13 mouse cellular contexts compared by ENCODE assay signal in the genomic region with DNA sequence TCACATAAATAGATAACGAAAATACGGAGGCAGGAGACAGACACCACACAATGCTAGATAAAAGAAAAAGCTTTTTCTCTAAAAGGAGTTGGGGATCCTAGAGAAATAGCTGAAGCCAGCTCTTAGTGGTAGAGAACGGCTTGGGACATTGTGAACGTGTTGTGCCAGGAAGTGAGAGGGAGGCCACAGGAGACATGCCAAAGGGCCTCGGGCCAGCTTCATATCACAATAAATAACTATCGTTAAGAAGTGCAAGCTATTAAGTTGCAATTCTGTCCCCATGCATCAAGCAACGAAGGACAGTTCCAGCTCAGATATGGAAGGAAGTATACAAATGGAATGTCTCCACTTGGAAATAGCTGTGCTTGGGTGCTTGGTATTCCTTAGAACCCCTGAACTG. TPM values are rescaled to one million over a fixed set of nuclear protein-coding genes. Genes with fewer than 3 reads are reported as not detected.
DNase-seq lines count a peak whose midpoint lies in the region; ATAC-seq and TF ChIP-seq lines count a peak whose summit lies in the region.
"Had no signal": no experiment of that assay in that cellular context is flagged by ENCODE, and none has a peak within 500 bp of the region (broad histone marks: within the 10 kb centered on the region; RNA-seq: fewer than 3 reads in every experiment).

No protein-coding gene starts in this region.

- ATAC-seq in lung, postnatal 0 days, result peak; percentile 78

- no peak for TF ChIP-seq CTCF in gastrocnemius, adult 2 months (IDR thresholded peaks at IDR 0.05)
- no peak for TF ChIP-seq CTCF in lung, postnatal 0 days (IDR thresholded peaks at IDR 0.05)
- no peak for TF ChIP-seq CTCF in cerebellum, adult 2 months (IDR thresholded peaks at IDR 0.05; ENCODE audit: borderline replicate concordance, insufficient read depth, low read depth, low read length)

- peaks cover 11% of the 10 kb centered on the region; the same call in 1 of the 2 replicates for H3K36me3 ChIP-seq in lung, postnatal 0 days (ENCODE audit: insufficient read depth, low read length)

- no peak overlapping the region for H3K4me2 ChIP-seq in lung, postnatal 0 days (replicated peaks; ENCODE audit: low read depth, low read length)
- H3K4me2 ChIP-seq: embryonic facial prominence, embryonic 13.5 days; liver, embryonic 13.5 days had no signal

- H3K27me3 ChIP-seq in lung, postnatal 0 days (replicated peaks; ENCODE audit: insufficient read depth, low read length), result no peaks in the 10 kb centered on the region
- H3K27me3 ChIP-seq in cerebellum, adult 2 months (ENCODE audit: control insufficient read depth, insufficient read depth, low read length), result no peaks in the 10 kb centered on the region
- H3K27me3 ChIP-seq: embryonic facial prominence, embryonic 13.5 days; liver, embryonic 13.5 days had no signal

- no peak overlapping the region for H3K9ac ChIP-seq in lung, postnatal 0 days (replicated peaks; ENCODE audit: low read depth)
- H3K9ac ChIP-seq: embryonic facial prominence, embryonic 13.5 days; liver, embryonic 13.5 days had no signal

- intact Hi-C loops in gastrocnemius, adult 2 months (cut with DNase I), result no loop called here
- intact Hi-C loops in gastrocnemius, postnatal 14 days (cut with DNase I; ENCODE audit: low total_unique reads), result no loop called here

- no peak overlapping the region for H3K27ac ChIP-seq in gastrocnemius, adult 2 months
- H3K27ac ChIP-seq in lung, postnatal 0 days (ENCODE audit: low read length), result peak overlapping the region; percentile 32; the same call in 1 of the 2 replicates
- H3K27ac ChIP-seq in cerebellum, adult 2 months (ENCODE audit: insufficient read depth, low read length), result no peak overlapping the region
- H3K27ac ChIP-seq: embryonic facial prominence, embryonic 13.5 days; hindbrain, embryonic 10.5 days; limb, embryonic 10.5 days; liver, embryonic 13.5 days had no signal

- TF ChIP-seq EP300 in lung, postnatal 0 days (IDR thresholded peaks at IDR 0.05), result 0 out of 2 replicates have a peak, but pooled peaks have one; percentile 15

- no peak overlapping the region for H3K4me3 ChIP-seq in gastrocnemius, adult 2 months
- H3K4me3 ChIP-seq in lung, postnatal 0 days (ENCODE audit: low read depth, low read length), result no peak overlapping the region
- no peak overlapping the region for H3K4me3 ChIP-seq in cerebellum, adult 2 months (replicated peaks; ENCODE audit: insufficient read depth, low read depth, low read length)
- H3K4me3 ChIP-seq: embryonic facial prominence, embryonic 13.5 days; hindbrain, embryonic 10.5 days; limb, embryonic 10.5 days; liver, embryonic 13.5 days had no signal

- no peaks in the 10 kb centered on the region for H3K4me1 ChIP-seq in lung, postnatal 0 days (ENCODE audit: insufficient read depth, low read depth, low read length)
- no peaks in the 10 kb centered on the region for H3K4me1 ChIP-seq in cerebellum, adult 2 months (ENCODE audit: control insufficient read depth, insufficient read depth, low read length)
- H3K4me1 ChIP-seq: embryonic facial prominence, embryonic 13.5 days; hindbrain, embryonic 10.5 days; limb, embryonic 10.5 days; liver, embryonic 13.5 days had no signal

- WGBS in lung, postnatal 0 days, result 59% methylated on average over 7 of the region's 7 CpGs
- WGBS in cerebellum, adult 2 months, result 53% methylated on average over 7 of the region's 7 CpGs

- no peaks in the 10 kb centered on the region for H3K9me3 ChIP-seq in lung, postnatal 0 days (ENCODE audit: low read length)
- H3K9me3 ChIP-seq: embryonic facial prominence, embryonic 13.5 days; hindbrain, embryonic 10.5 days; limb, embryonic 10.5 days; liver, embryonic 13.5 days had no signal

- TF ChIP-seq POLR2A in cerebellum, adult 2 months (IDR thresholded peaks at IDR 0.05; ENCODE audit: borderline replicate concordance, insufficient read depth, low read length), result no peak

- DNase-seq in gastrocnemius, adult 2 months, result peak; percentile 50
- DNase-seq in gastrocnemius, postnatal 14 days, result no peak
- peak; percentile 15 for DNase-seq in ovary, postnatal 36 days (ENCODE audit: low spot score)
- no peak for DNase-seq in ovary, postnatal 10 days (ENCODE audit: low spot score)
- peak; percentile 70 for DNase-seq in lung, postnatal 0 days (ENCODE audit: low spot score)
- DNase-seq in cerebellum, adult 2 months, result no peak
- no peak for DNase-seq in embryo, embryonic 9.5 days (ENCODE audit: extremely low spot score)
- DNase-seq: liver, embryonic 13.5 days; retina, postnatal 1 day; thymus, postnatal 25 days had no signal

RNA-seq across cellular contexts. Expression of gene Cops8, which starts 14.5 kb away (rescaled TPM):
- total RNA-seq in gastrocnemius, adult 2 months (2021), result 100 to 1,000 TPM; 102 to 104 TPM
- total RNA-seq in gastrocnemius, postnatal 14 days (2021), result 10 to 100 TPM; 71.5 to 78.3 TPM
- 79.7 and 93.3 TPM in 2 replicates for polyA plus RNA-seq in lung, postnatal 0 days (2015; fragmentation: Nextera tagmentation; extraction: Ambion mirVana)
- 119 and 120 TPM in 2 replicates for polyA plus RNA-seq in cerebellum, adult 2 months (2012; rRNA removed)

Comparison
In these comparisons a context has a peak if more than half of its experiments do, and no peak if none do; other contexts are left out.
1. DNase-seq: peak in gastrocnemius, adult 2 months (single experiment), ovary, postnatal 36 days (single experiment) and lung, postnatal 0 days (single experiment); none in gastrocnemius, postnatal 14 days (single experiment), ovary, postnatal 10 days (single experiment), cerebellum, adult 2 months (0 of 2) and embryo, embryonic 9.5 days (single experiment).